9 mouse cellular contexts compared by ENCODE assay signal in genomic region chr6:97060074-97060681, GRCm38 (mm10). TPM values are rescaled to one million over a fixed set of nuclear protein-coding genes. Genes with fewer than 3 reads are reported as not detected.
A peak's percentile ranks its signal among the peaks of the same experiment; 100 is the strongest.
DNase-seq lines count a peak whose midpoint lies in the region; ATAC-seq and TF ChIP-seq lines count a peak whose summit lies in the region.
"Had no signal": no experiment of that assay in that cellular context is flagged by ENCODE, and none has a peak within 500 bp of the region (broad histone marks: within the 10 kb centered on the region; RNA-seq: fewer than 3 reads in every experiment).

Gene Fam19a4 (minus strand): TSS chr6:97060413.

- no peak for DNase-seq in frontal cortex, adult 2 months (ENCODE audit: extremely low spot score in 1 of 2, low spot score in 1 of 2)
- DNase-seq in adrenal gland, adult (ENCODE audit: inconsistent age in 2 of 2, low spot score in 1 of 2): peak; percentile 45 to 78
- peak; percentile 51 for DNase-seq in kidney, postnatal 14 days
- DNase-seq in testis, postnatal 10 days (ENCODE audit: low spot score): peak; percentile 46
- no peak for DNase-seq in thymus, adult 2 months

- TF ChIP-seq CTCF in thymus, adult 2 months (IDR thresholded peaks at IDR 0.05; ENCODE audit: borderline replicate concordance, control insufficient read depth, extremely low read depth, insufficient read depth, low read length, poor library complexity): no peak

- H3K9ac ChIP-seq in forebrain, embryonic 15.5 days (replicated peaks): no peak within 1 kb of the TSS

- peak within 1 kb of the TSS; percentile 32 for H3K4me3 ChIP-seq in forebrain, embryonic 15.5 days
- no peak within 1 kb of the TSS for H3K4me3 ChIP-seq in thymus, adult 2 months (ENCODE audit: control insufficient read depth, insufficient read depth, low read length)

- WGBS in forebrain, embryonic 15.5 days: under 1% methylated on average over 30 of the region's 30 CpGs
- 5% methylated on average over 30 of the region's 30 CpGs for WGBS in thymus, adult 2 months

- peak within 1 kb of the TSS; percentile 53 for H3K4me2 ChIP-seq in forebrain, embryonic 15.5 days (replicated peaks)

- peak; percentile 62 for ATAC-seq in frontal cortex, adult (ENCODE audit: low TSS enrichment)
- ATAC-seq in forebrain, embryonic 15.5 days (replicated peaks): peak; percentile 80
- ATAC-seq in megakaryocyte progenitor cell, adult 5-6 weeks (replicated peaks; ENCODE audit: poor library complexity): peak; percentile 37; the same call in 1 of the 2 replicates

- H3K27me3 ChIP-seq in forebrain, embryonic 15.5 days: peaks cover 22% of the 10 kb centered on the region
- H3K27me3 ChIP-seq in thymus, adult 2 months (ENCODE audit: control insufficient read depth, insufficient read depth, low read length): 0 out of 2 replicates have a peak, but pooled peaks cover 2% of the 10 kb centered on the region

- peaks cover 13% of the 10 kb centered on the region for H3K4me1 ChIP-seq in forebrain, embryonic 15.5 days
- H3K4me1 ChIP-seq in thymus, adult 2 months (replicated peaks; ENCODE audit: control insufficient read depth, insufficient read depth, low read length): no peaks in the 10 kb centered on the region

- no peaks in the 10 kb centered on the region for H3K36me3 ChIP-seq in forebrain, embryonic 15.5 days
- H3K36me3 ChIP-seq in thymus, adult 2 months (ENCODE audit: control insufficient read depth, insufficient read depth, low read length): no peaks in the 10 kb centered on the region

- TF ChIP-seq POLR2A in thymus, adult 2 months (IDR thresholded peaks at IDR 0.05; ENCODE audit: control insufficient read depth, extremely low read depth, insufficient read depth, low read length, poor library complexity): no peak

- no peaks in the 10 kb centered on the region for H3K9me3 ChIP-seq in forebrain, embryonic 15.5 days

- no peak within 1 kb of the TSS for H3K27ac ChIP-seq in forebrain, embryonic 15.5 days (replicated peaks)
- H3K27ac ChIP-seq in thymus, adult 2 months (ENCODE audit: control insufficient read depth, insufficient read depth, low read length): no peak within 1 kb of the TSS

RNA-seq across cellular contexts. Expression of gene Fam19a4, which starts in this region (rescaled TPM):
- polyA plus RNA-seq in frontal cortex, adult 2 months (2012; rRNA removed): 0.38 and 0.48 TPM in 2 replicates
- 0.55 and 0.70 TPM in 2 replicates for polyA plus RNA-seq in forebrain, embryonic 15.5 days (2015; fragmentation: Nextera tagmentation; extraction: Ambion mirVana)
- not detected in 2 replicates for total RNA-seq in megakaryocyte progenitor cell, adult 5-6 weeks (2015)
- 0.33 TPM in 1 of 2 replicates, not detected in the other for total RNA-seq in megakaryocyte progenitor cell, adult 5-6 weeks (2017)
- 0.42 and 0.54 TPM in 2 replicates for polyA plus RNA-seq in thymus, adult 2 months (2012; rRNA removed)
- polyA plus RNA-seq: C2C12 had no signal

Comparison
In these comparisons a context has a peak if more than half of its experiments do, and no peak if none do; other contexts are left out.
1. Peak in ATAC-seq, H3K4me3 ChIP-seq and H3K4me2 ChIP-seq in forebrain, embryonic 15.5 days; RNA of the gene not detected or under 1 TPM.
2. Peak in ATAC-seq in megakaryocyte progenitor cell, adult 5-6 weeks; RNA of the gene not detected or under 1 TPM.
3. DNase-seq: peak in adrenal gland, adult (2 of 2), kidney, postnatal 14 days (single experiment) and testis, postnatal 10 days (single experiment); none in frontal cortex, adult 2 months (0 of 2) and thymus, adult 2 months (single experiment).
4. Peak in every context shown above with its lines, with median percentiles within 50 percentile points of each other: ATAC-seq.